Mouse (Mus musculus) ES-E14 (cell line): ENCODE measurements at regions not wholly inside any gene's neighbourhood (a gene's known extent, or its start where the extent isn't known, plus 50 kb on each side); places are given as distances from the start of the nearest gene placed in this dataset.

Source experiments
- DNase-seq: peaks from one replicate; pipeline ENCODE4 v3.0.0-alpha.2; 2013; ENCODE audit warnings: low read depth, low spot score
- H3K27ac ChIP-seq: 2 replicates; pipeline ENCODE4 v1.5.1; 2012; ENCODE audit warnings: low read depth, mild to moderate bottlenecking, low read length, moderate library complexity, mixed read lengths; ENCODE audit not compliant: poor library complexity, insufficient read depth, severe bottlenecking
- H3K36me3 ChIP-seq: 2 replicates; pipeline ENCODE4 v1.6.1; 2012; ENCODE audit warnings: mild to moderate bottlenecking, low read length, moderate library complexity, mixed read lengths; ENCODE audit not compliant: control insufficient read depth, poor library complexity, insufficient read depth, severe bottlenecking
- H3K4me1 ChIP-seq, 2 experiments: fragments of 150-350 bp in 1 of 2; sonication (generic) in 1 of 2; 2 replicates each; pipeline ENCODE4 v1.6.1; 2012; ENCODE audit warnings: low read length in 2 of 2, mild to moderate bottlenecking in 1 of 2, mixed read lengths in 1 of 2; ENCODE audit not compliant: control insufficient read depth in 2 of 2, insufficient read depth in 2 of 2, poor library complexity in 1 of 2
- H3K4me3 ChIP-seq, 2 experiments: fragments of 150-350 bp in 1 of 2; sonication (generic) in 1 of 2; 2 replicates each; pipeline ENCODE4 v1.5.1; 2012; ENCODE audit warnings: low read length in 2 of 2, low read depth in 1 of 2, mild to moderate bottlenecking in 1 of 2, mixed read lengths in 1 of 2; ENCODE audit not compliant: insufficient read depth in 1 of 2, poor library complexity in 1 of 2, severe bottlenecking in 1 of 2
- H3K9ac ChIP-seq: 2 replicates; pipeline ENCODE4 v1.6.1; 2012; ENCODE audit warnings: low read depth, mild to moderate bottlenecking, low read length, mixed read lengths; ENCODE audit not compliant: poor library complexity, insufficient read depth, severe bottlenecking
- H3K9me3 ChIP-seq: fragments of 150-350 bp; sonication (generic); 2 replicates; pipeline ENCODE4 v1.6.1; 2012; ENCODE audit warnings: low read depth, mild to moderate bottlenecking, low read length; ENCODE audit not compliant: control insufficient read depth, insufficient read depth
- CHD2 ChIP-seq: IDR thresholded peaks from 2 replicates; pipeline ENCODE4 v1.6.1; 2014; ENCODE audit warnings: mild to moderate bottlenecking, low read depth, low read length, inconsistent platforms
- HCFC1 ChIP-seq: IDR thresholded peaks from 2 replicates; pipeline ENCODE4 v1.6.1; 2012; ENCODE audit warnings: low read length, inconsistent platforms, borderline replicate concordance; ENCODE audit not compliant: insufficient read depth
- MAFK ChIP-seq: IDR thresholded peaks from 2 replicates; pipeline ENCODE4 v1.6.1; 2014; ENCODE audit warnings: mild to moderate bottlenecking, low read depth, low read length, inconsistent platforms; ENCODE audit not compliant: insufficient read depth
- ZC3H11A ChIP-seq: IDR thresholded peaks from 2 replicates; pipeline ENCODE4 v1.6.1; 2012; ENCODE audit warnings: low read depth, mild to moderate bottlenecking, inconsistent platforms, low read length, borderline replicate concordance
- ZNF384 ChIP-seq: IDR thresholded peaks from 2 replicates; pipeline ENCODE4 v1.6.1; 2012; ENCODE audit warnings: low read depth, low read length, inconsistent platforms
- in situ Hi-C, 2 experiments: fragments of 600-800 bp; cut with MboI; formaldehyde crosslinking; loops; one replicate each; pipeline ENCODE4 v1.15.1; 2025; ENCODE audit warnings: low sequenced_read_pairs in 2 of 2, inconsistent platforms in 1 of 2; ENCODE audit not compliant: unreplicated experiment in 2 of 2

- Histone ChIP-seq H3K9me3 (0 out of 2 replicates have a peak, but pooled peaks cover 4% of the 10 kb centered on the region), H3K36me3 (no peaks in the 10 kb centered on the region), H3K4me1 (no peaks in the 10 kb centered on the region), H3K4me3 (no peak overlapping the region), H3K9ac (no peak overlapping the region), H3K27ac (no peak overlapping the region)
- no peak for DNase-seq
- TF ChIP-seq ZC3H11A = no peak
- TF ChIP-seq MAFK = no peak
- in situ Hi-C loops = no loop called here
Observed at GRCm38 (mm10) chr10:38586061-38586460, 235.5 kb downstream of the Rfpl4b start.

- DNase-seq = no peak
- in situ Hi-C loops = no loop called here
- H3K9ac ChIP-seq = no peak overlapping the region
- H3K4me3 ChIP-seq = no peak overlapping the region
- TF ChIP-seq MAFK = no peak
- no peak for TF ChIP-seq CHD2
- TF ChIP-seq HCFC1 = no peak
- no peak for TF ChIP-seq ZNF384
- TF ChIP-seq ZC3H11A = no peak
- no peaks in the 10 kb centered on the region for H3K36me3 ChIP-seq
- H3K4me1 ChIP-seq = no peaks in the 10 kb centered on the region
- no peak overlapping the region for H3K27ac ChIP-seq
- no peaks in the 10 kb centered on the region for H3K9me3 ChIP-seq
Observed at GRCm38 (mm10) chr10:38575726-38576125, 245.9 kb downstream of the Rfpl4b start.

GRCm38 (mm10) chr10:38573728-38574127 is 247.9 kb downstream of the Rfpl4b start:
- Histone ChIP-seq H3K4me1 (no peaks in the 10 kb centered on the region), H3K9me3 (no peaks in the 10 kb centered on the region), H3K9ac (no peak overlapping the region), H3K4me3 (no peak overlapping the region), H3K27ac (no peak overlapping the region), H3K36me3 (no peaks in the 10 kb centered on the region)
- DNase-seq = no peak
- in situ Hi-C loops = no loop called here
- no peak for TF ChIP-seq CHD2
- TF ChIP-seq MAFK = no peak
- TF ChIP-seq ZNF384 = no peak
- no peak for TF ChIP-seq HCFC1
- TF ChIP-seq ZC3H11A = no peak

GRCm38 (mm10) chr10:38573146-38573545 is 248.4 kb downstream of the Rfpl4b start:
- Histone ChIP-seq H3K9ac (no peak overlapping the region), H3K36me3 (no peaks in the 10 kb centered on the region), H3K4me1 (no peaks in the 10 kb centered on the region), H3K9me3 (no peaks in the 10 kb centered on the region), H3K27ac (no peak overlapping the region), H3K4me3 (no peak overlapping the region)
- no peak for DNase-seq
- in situ Hi-C loops = no loop called here
- no peak for TF ChIP-seq ZNF384
- TF ChIP-seq ZC3H11A = no peak
- no peak for TF ChIP-seq MAFK
- TF ChIP-seq HCFC1 = no peak
- TF ChIP-seq CHD2 = no peak

GRCm38 (mm10) chr10:38567270-38567669 is 254.3 kb downstream of the Rfpl4b start:
- Histone ChIP-seq H3K9me3 (no peaks in the 10 kb centered on the region), H3K9ac (no peak overlapping the region), H3K27ac (no peak overlapping the region), H3K4me3 (no peak overlapping the region), H3K36me3 (no peaks in the 10 kb centered on the region), H3K4me1 (no peaks in the 10 kb centered on the region)
- no peak for DNase-seq
- in situ Hi-C loops = no loop called here
- TF ChIP-seq ZC3H11A = no peak
